14 mouse cellular contexts compared by ENCODE assay signal in genomic region chr1:181988367-181988766, GRCm38 (mm10).
"Had no signal": no experiment of that assay in that cellular context is flagged by ENCODE, and none has a peak within 500 bp of the region (broad histone marks: within the 10 kb centered on the region; RNA-seq: fewer than 3 reads in every experiment).

No protein-coding gene starts in this region.

- H3K27me3 ChIP-seq: kidney, embryonic 15.5 days; limb, embryonic 13.5 days; neural tube, embryonic 12.5 days; stomach, embryonic 15.5 days had no signal

- H3K36me3 ChIP-seq: kidney, embryonic 15.5 days; stomach, embryonic 15.5 days had no signal

- H3K9ac ChIP-seq: kidney, embryonic 15.5 days; limb, embryonic 13.5 days; liver, embryonic 14.5 days; neural tube, embryonic 12.5 days; stomach, embryonic 15.5 days had no signal

- DNase-seq: kidney, postnatal 25 days; left cerebral cortex, postnatal 4 days; lung, adult 18-20 months; midbrain, embryonic 14.5 days; right cerebral cortex, postnatal 14 days; thymus, adult 2 months; thymus, postnatal 25 days had no signal

- H3K4me1 ChIP-seq: neural tube, embryonic 12.5 days had no signal

- H3K9me3 ChIP-seq: kidney, embryonic 15.5 days; neural tube, embryonic 12.5 days; stomach, embryonic 15.5 days had no signal

- H3K4me3 ChIP-seq: kidney, embryonic 15.5 days; limb, embryonic 13.5 days; midbrain, embryonic 10.5 days; myocyte; neural tube, embryonic 12.5 days; stomach, embryonic 15.5 days had no signal

- H3K27ac ChIP-seq: kidney, embryonic 15.5 days; limb, embryonic 13.5 days; liver, embryonic 14.5 days; midbrain, embryonic 10.5 days; neural tube, embryonic 12.5 days; stomach, embryonic 15.5 days had no signal

- H3K4me2 ChIP-seq: kidney, embryonic 15.5 days; limb, embryonic 13.5 days; neural tube, embryonic 12.5 days; stomach, embryonic 15.5 days had no signal
